Mouse (Mus musculus) heart, adult 2 months (tissue): ENCODE results near the gene Stk33. TPM values are rescaled to one million over a fixed set of nuclear protein-coding genes. Genes with fewer than 3 reads are reported as not detected.

ENCODE experiments used
- DNase-seq, 2 experiments: peaks; one replicate each; pipeline ENCODE4 v3.0.0; 2021
- H3K27ac ChIP-seq: fragments of 200-600 bp; 2 replicates; pipeline ENCODE4 v1.8.1; 2022
- H3K27me3 ChIP-seq: fragments of 200-500 bp; 2 replicates; pipeline ENCODE4 v1.6.1; 2012; ENCODE audit warnings: mild to moderate bottlenecking, low read length, inconsistent platforms, mixed read lengths; ENCODE audit not compliant: control insufficient read depth, insufficient read depth
- H3K36me3 ChIP-seq: fragments of 200-500 bp; 2 replicates; pipeline ENCODE4 v1.6.1; 2012; ENCODE audit warnings: low read length, inconsistent platforms; ENCODE audit not compliant: control insufficient read depth, insufficient read depth
- H3K4me1 ChIP-seq: fragments of 200-500 bp; 2 replicates; pipeline ENCODE4 v1.6.1; 2011; ENCODE audit warnings: low read length; ENCODE audit not compliant: control insufficient read depth, insufficient read depth
- H3K4me3 ChIP-seq: fragments of 200-600 bp; 2 replicates; pipeline ENCODE4 v1.8.1; 2022
- H3K79me2 ChIP-seq: fragments of 200-500 bp; replicated peaks from 2 replicates; pipeline ENCODE4 v1.6.1; 2012; ENCODE audit warnings: mild to moderate bottlenecking, inconsistent platforms, low read length, moderate library complexity, mixed read lengths; ENCODE audit not compliant: control insufficient read depth, insufficient read depth
- H3K9ac ChIP-seq: fragments of 200-500 bp; 2 replicates; pipeline ENCODE4 v1.6.1; 2012; ENCODE audit warnings: low read depth, mild to moderate bottlenecking, control low read depth, inconsistent platforms, low read length, mixed read lengths
- CTCF ChIP-seq: fragments of 200-600 bp; IDR thresholded peaks from 2 replicates; pipeline ENCODE4 v1.8.1; 2022; ENCODE audit warnings: antibody characterized with exemption, mild to moderate bottlenecking, moderate library complexity
- EP300 ChIP-seq: fragments of 200-500 bp; IDR thresholded peaks from 2 replicates; pipeline ENCODE4 v1.6.1; 2011; ENCODE audit warnings: low read depth, low read length, control low read depth; ENCODE audit not compliant: insufficient read depth
- POLR2A ChIP-seq: fragments of 200-500 bp; IDR thresholded peaks from 2 replicates; pipeline ENCODE4 v1.6.1; 2011; ENCODE audit warnings: mild to moderate bottlenecking, low read depth, low read length, control low read depth; ENCODE audit not compliant: insufficient read depth
- whole genome bisulfite sequencing: fragments of 180-500 bp; shearing (Covaris S2); methylation state at CpG from one replicate; pipeline ENCODE4 v1.1.7; 2018; 5-methylcytosine and 5-hydroxymethylcytosine counted together
- intact Hi-C: fragments of 180-260 bp; cut with DNase I; formaldehyde crosslinking; loops from one replicate; pipeline ENCODE4 v1.15.1; 2025
- polyA plus RNA-seq: library from polyadenylated mRNA; depleted of rRNA; stranded (reverse); fragments of >200 nt; gene quantifications from 2 replicates; pipeline ENCODE4 v1.2.3, GENCODE M21; 2012
- total RNA-seq, 2 experiments: library from RNA; stranded (reverse); gene quantifications; 2 replicates each; pipeline ENCODE4 v1.2.3; 2021

Gene Stk33
- total and polyA plus RNA-seq, 3 experiments, result 0.08 TPM; not detected in 2

DNA sequence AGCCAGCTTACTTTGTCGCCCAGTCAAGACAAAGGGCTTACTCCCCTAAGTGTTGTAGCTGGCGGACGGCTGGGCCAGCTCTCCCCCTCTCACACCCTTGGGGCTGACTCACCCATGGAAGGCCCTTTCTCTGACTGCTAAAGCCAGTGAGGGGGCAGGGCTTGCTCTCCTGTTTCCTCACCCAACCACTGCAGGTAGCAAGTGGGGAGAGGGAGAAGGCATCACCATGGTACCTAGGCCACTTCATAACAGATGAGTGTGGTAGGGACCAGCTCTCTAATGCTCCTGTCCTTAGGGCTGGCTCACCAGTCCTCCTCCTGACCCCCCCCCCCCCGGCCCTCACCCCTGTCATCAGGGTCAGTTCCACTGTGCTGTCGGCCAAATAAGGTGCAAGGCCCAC lies 143.5 kb downstream of the Stk33 start:
- intact Hi-C loops, result no loop called here
- Histone ChIP-seq H3K4me3 (no peak overlapping the region), H3K9ac (no peak overlapping the region), H3K27ac (no peak overlapping the region), H3K4me1 (no peaks in the 10 kb centered on the region), H3K79me2 (no peaks in the 10 kb centered on the region), H3K27me3 (no peaks in the 10 kb centered on the region), H3K36me3 (no peaks in the 10 kb centered on the region)
- TF ChIP-seq EP300 (no peak), CTCF (no peak), POLR2A (no peak)
- no peak for DNase-seq
- WGBS, result 69% methylated on average over 5 of the region's 5 CpGs

DNA sequence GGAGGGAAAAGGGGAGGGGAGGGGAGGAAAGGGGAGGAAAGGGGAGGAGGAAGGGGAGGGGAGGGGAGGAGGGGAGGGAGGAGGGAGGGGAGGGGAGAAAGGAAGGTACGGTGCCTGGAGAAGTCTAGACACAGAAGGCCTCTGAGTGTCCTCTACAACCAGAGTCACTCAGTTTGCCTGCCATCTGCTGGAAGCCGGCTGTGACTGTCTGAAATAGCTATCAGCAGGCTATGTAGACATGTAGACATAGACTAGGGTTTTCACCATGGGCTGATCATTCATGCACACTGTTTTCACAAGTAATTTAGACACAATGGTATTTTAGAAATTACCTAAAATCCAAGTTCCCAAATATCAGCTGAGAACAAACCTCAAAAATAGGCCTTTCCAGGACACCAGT lies 148.4 kb downstream of the Stk33 start:
- TF ChIP-seq POLR2A, result no peak
- TF ChIP-seq EP300, result no peak
- TF ChIP-seq CTCF, result peak; percentile 59
- DNase-seq, result no peak
- no peaks in the 10 kb centered on the region for H3K36me3 ChIP-seq
- 16% methylated on average over 2 of the region's 2 CpGs for WGBS
- no peak overlapping the region for H3K4me3 ChIP-seq
- no peaks in the 10 kb centered on the region for H3K79me2 ChIP-seq
- no peaks in the 10 kb centered on the region for H3K27me3 ChIP-seq
- H3K4me1 ChIP-seq, result no peaks in the 10 kb centered on the region
- intact Hi-C loops, result loop anchor here (5.0 kb wide), 2 partner anchors 58 to 153 kb away; no protein-coding TSS in a partner anchor
- H3K27ac ChIP-seq, result no peak overlapping the region
- no peak overlapping the region for H3K9ac ChIP-seq

DNA sequence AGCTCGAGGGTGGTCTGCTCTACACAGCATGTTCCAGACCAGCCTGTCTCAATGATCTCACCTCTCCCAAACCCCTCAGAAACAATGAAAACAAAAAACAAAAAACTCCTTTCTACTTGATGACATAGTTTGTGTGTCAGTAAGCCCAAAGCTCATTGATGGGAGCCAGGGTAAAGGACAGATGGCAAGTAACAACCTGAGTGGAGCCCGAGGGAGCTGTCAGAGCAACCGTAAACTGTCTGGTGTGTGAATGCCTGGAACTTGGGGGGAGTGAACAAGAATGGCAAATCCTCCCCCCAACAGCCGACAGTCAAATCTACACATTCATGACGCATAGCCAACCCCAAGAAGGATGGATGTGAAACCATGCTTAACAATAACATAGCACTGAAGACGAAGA lies 149.8 kb downstream of the Stk33 start:
- TF ChIP-seq EP300, result no peak
- no peak for TF ChIP-seq POLR2A
- TF ChIP-seq CTCF, result no peak
- H3K4me3 ChIP-seq, result no peak overlapping the region
- DNase-seq, result no peak
- no peaks in the 10 kb centered on the region for H3K79me2 ChIP-seq
- H3K27me3 ChIP-seq, result no peaks in the 10 kb centered on the region
- no peak overlapping the region for H3K27ac ChIP-seq
- no peaks in the 10 kb centered on the region for H3K36me3 ChIP-seq
- H3K9ac ChIP-seq, result no peak overlapping the region
- H3K4me1 ChIP-seq, result no peaks in the 10 kb centered on the region
- intact Hi-C loops, result no loop called here
- 67% methylated on average over 6 of the region's 6 CpGs for WGBS

DNA sequence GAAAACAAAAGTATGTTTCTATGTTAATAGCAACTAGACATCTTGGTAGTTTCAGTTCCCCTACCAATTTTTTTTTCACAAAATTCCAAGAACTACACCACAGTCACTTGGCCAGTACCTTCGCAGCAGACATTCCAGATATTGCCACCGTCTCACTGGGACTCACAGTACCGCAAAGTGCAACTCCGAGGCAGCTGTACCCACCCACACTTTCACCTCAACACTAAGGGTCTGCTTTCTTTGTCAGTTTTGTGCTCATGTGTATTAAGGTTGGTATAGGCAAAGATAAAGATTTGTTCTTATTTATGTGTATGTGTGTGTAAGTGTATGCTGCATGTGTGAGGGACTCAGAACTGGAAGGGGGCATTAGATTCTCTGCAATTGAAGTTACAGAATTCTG lies 156.8 kb downstream of the Stk33 start:
- Histone ChIP-seq H3K4me3 (no peak overlapping the region), H3K27ac (no peak overlapping the region), H3K79me2 (no peaks in the 10 kb centered on the region), H3K36me3 (no peaks in the 10 kb centered on the region), H3K9ac (no peak overlapping the region), H3K4me1 (peaks cover 2% of the 10 kb centered on the region; the same call in 1 of the 2 replicates), H3K27me3 (no peaks in the 10 kb centered on the region)
- no peak for DNase-seq
- 87% methylated on average over 4 of the region's 4 CpGs for WGBS
- TF ChIP-seq POLR2A, result no peak
- no peak for TF ChIP-seq CTCF
- TF ChIP-seq EP300, result no peak
- intact Hi-C loops, result no loop called here

DNA sequence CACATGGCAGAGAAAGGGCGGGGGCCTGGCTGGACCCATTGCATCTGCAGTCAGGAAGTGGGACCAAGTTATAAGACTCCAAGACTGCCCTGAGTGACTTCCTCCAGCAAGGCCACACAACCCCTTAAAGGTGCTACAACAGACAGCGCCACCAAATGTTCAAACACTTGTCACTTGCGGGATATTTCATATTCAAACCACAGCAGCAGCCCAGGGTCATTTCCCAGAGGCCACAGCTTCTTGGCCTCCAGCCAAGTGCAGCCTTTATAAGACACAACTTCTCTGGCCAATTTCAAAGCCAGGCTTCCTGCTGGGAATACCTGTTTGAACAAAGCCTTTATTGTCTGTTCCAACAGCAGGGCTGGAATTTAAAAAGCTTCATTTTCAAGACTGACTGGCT lies 162.3 kb downstream of the Stk33 start:
- intact Hi-C loops, result no loop called here
- no peaks in the 10 kb centered on the region for H3K27me3 ChIP-seq
- no peak for TF ChIP-seq EP300
- no peak for TF ChIP-seq POLR2A
- peak; percentile 17; the same call in 1 of the 2 replicates for TF ChIP-seq CTCF
- H3K4me1 ChIP-seq, result peaks cover 3% of the 10 kb centered on the region; the same call in 1 of the 2 replicates
- H3K36me3 ChIP-seq, result no peaks in the 10 kb centered on the region
- DNase-seq, result peak in 1 of 2 experiments; percentile 20
- no peak overlapping the region for H3K9ac ChIP-seq
- WGBS, result 52% methylated on average over 3 of the region's 3 CpGs
- no peaks in the 10 kb centered on the region for H3K79me2 ChIP-seq
- no peak overlapping the region for H3K27ac ChIP-seq
- no peak overlapping the region for H3K4me3 ChIP-seq

DNA sequence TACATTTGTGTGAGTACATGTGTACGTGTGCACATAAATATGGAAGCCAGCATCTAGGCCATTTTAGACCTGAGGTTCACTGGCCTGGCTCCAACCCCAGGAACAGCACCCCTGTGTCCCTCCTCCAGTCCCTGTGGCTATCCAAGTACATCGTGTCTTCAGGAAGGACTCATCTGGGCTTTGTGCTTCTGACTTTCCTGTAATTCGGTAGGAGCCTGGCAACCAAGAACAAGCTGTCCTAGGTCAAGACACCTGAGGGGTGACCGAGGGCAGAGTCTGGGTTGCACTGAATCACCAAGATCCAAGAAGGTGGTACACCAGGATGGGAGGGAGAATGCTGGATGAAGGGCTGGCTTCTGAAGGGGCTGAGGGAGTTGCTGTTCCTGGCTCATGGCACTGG lies 163.0 kb downstream of the Stk33 start:
- 72% methylated on average over 4 of the region's 4 CpGs for WGBS
- Histone ChIP-seq H3K4me3 (no peak overlapping the region), H3K9ac (no peak overlapping the region), H3K27ac (no peak overlapping the region), H3K36me3 (no peaks in the 10 kb centered on the region), H3K27me3 (no peaks in the 10 kb centered on the region), H3K4me1 (peaks cover 3% of the 10 kb centered on the region; the same call in 1 of the 2 replicates), H3K79me2 (no peaks in the 10 kb centered on the region)
- TF ChIP-seq EP300 (no peak), POLR2A (no peak), CTCF (no peak)
- intact Hi-C loops, result no loop called here
- DNase-seq, result no peak
